Mouse (Mus musculus): ENCODE measurements around the gene Themis2.
"Not testable (repeated sequence)": the region's sequence is repeated elsewhere in the genome, so short reads cannot be mapped to it uniquely, and the experiment has no call there.

Gene Themis2

GRCm38 (mm10) chr4:132798666-132799065 is 2.5 kb upstream of the Themis2 start:
- not testable (repeated sequence) for DNase-seq (ENCODE audit: low spot score)

GRCm38 (mm10) chr4:132798028-132798427 is 1.8 kb upstream of the Themis2 start:
- no peak for DNase-seq (ENCODE audit: low spot score)

- DNase-seq (ENCODE audit: low spot score) = no peak
These were observed 1.3 kb upstream of the Themis2 start for GRCm38 (mm10) chr4:132797461-132797860.

GRCm38 (mm10) chr4:132795171-132795570 is 1.0 kb downstream of the Themis2 start:
- DNase-seq (ENCODE audit: low spot score) = no peak

- DNase-seq (ENCODE audit: low spot score) = no peak
These were observed 1.4 kb downstream of the Themis2 start for GRCm38 (mm10) chr4:132794760-132795159.

GRCm38 (mm10) chr4:132794028-132794427 is 2.2 kb downstream of the Themis2 start:
- DNase-seq (ENCODE audit: low spot score) = no peak

- not testable (repeated sequence) for DNase-seq (ENCODE audit: low spot score)
These were observed 2.7 kb downstream of the Themis2 start for GRCm38 (mm10) chr4:132793322-132794004.

- no peak for DNase-seq (ENCODE audit: low spot score)
These were observed 6.5 kb downstream of the Themis2 start for GRCm38 (mm10) chr4:132789731-132790130.

GRCm38 (mm10) chr4:132785228-132785627 is 11.0 kb downstream of the Themis2 start:
- no peak for DNase-seq (ENCODE audit: low spot score)

- DNase-seq (ENCODE audit: low spot score) = no peak
These were observed 12.5 kb downstream of the Themis2 start for GRCm38 (mm10) chr4:132783732-132784131.

GRCm38 (mm10) chr4:132780288-132780687 is 15.9 kb downstream of the Themis2 start:
- DNase-seq (ENCODE audit: low spot score) = no peak

- no peak for DNase-seq (ENCODE audit: low spot score)
These were observed 17.5 kb downstream of the Themis2 start for GRCm38 (mm10) chr4:132778562-132779201.

- peak; percentile 77 for DNase-seq (ENCODE audit: low spot score)
These were observed 19.4 kb downstream of the Themis2 start for GRCm38 (mm10) chr4:132776764-132777163.

- no peak for DNase-seq (ENCODE audit: low spot score)
These were observed 21.3 kb downstream of the Themis2 start for GRCm38 (mm10) chr4:132774905-132775304.

GRCm38 (mm10) chr4:132771776-132772175 is 24.4 kb downstream of the Themis2 start:
- DNase-seq (ENCODE audit: low spot score) = no peak

GRCm38 (mm10) chr4:132767914-132768876 is 28.0 kb downstream of the Themis2 start, which contains the start of gene Rpa2:
TSS of gene Rpa2 (plus strand) at chr4:132768332.
- DNase-seq (ENCODE audit: low spot score) = peak; percentile 99

- DNase-seq (ENCODE audit: low spot score) = not testable (repeated sequence)
These were observed 33.1 kb downstream of the Themis2 start for GRCm38 (mm10) chr4:132763125-132763524.

GRCm38 (mm10) chr4:132762602-132763001 is 33.6 kb downstream of the Themis2 start:
- no peak for DNase-seq (ENCODE audit: low spot score)

GRCm38 (mm10) chr4:132760296-132760695 is 35.9 kb downstream of the Themis2 start:
- DNase-seq (ENCODE audit: low spot score) = no peak

GRCm38 (mm10) chr4:132757633-132758351 is 38.4 kb downstream of the Themis2 start:
- DNase-seq (ENCODE audit: low spot score) = no peak

GRCm38 (mm10) chr4:132756974-132757373 is 39.2 kb downstream of the Themis2 start, which contains the start of gene Smpdl3b:
TSS of gene Smpdl3b (minus strand) at chr4:132757252.
- DNase-seq (ENCODE audit: low spot score) = peak; percentile 81

GRCm38 (mm10) chr4:132752992-132753391 is 43.2 kb downstream of the Themis2 start:
- DNase-seq (ENCODE audit: low spot score) = no peak
